Mouse (Mus musculus) kidney, embryonic 15.5 days (tissue): ENCODE measurements around the gene Fam186b. TPM values are rescaled to one million over a fixed set of nuclear protein-coding genes. Genes with fewer than 3 reads are reported as not detected.

Source experiments
- ATAC-seq: fragments of 200-750 bp; cut with Nextera tagmentation; replicated peaks from 2 replicates; pipeline ENCODE4 v1.8.0; 2017; ENCODE audit warnings: moderate TSS enrichment; ENCODE audit not compliant: low FRiP score
- H3K27ac ChIP-seq: fragments of 300-500 bp; sonication (generic); 2 replicates; pipeline ENCODE4 v1.5.1; 2015; ENCODE audit warnings: mild to moderate bottlenecking, inconsistent platforms
- H3K27me3 ChIP-seq: fragments of 300-500 bp; sonication (generic); 2 replicates; pipeline ENCODE4 v1.6.1; 2015; ENCODE audit warnings: inconsistent platforms
- H3K36me3 ChIP-seq: fragments of 300-500 bp; sonication (generic); 2 replicates; pipeline ENCODE4 v1.6.1; 2015; ENCODE audit warnings: inconsistent platforms
- H3K4me1 ChIP-seq: fragments of 300-500 bp; sonication (generic); 2 replicates; pipeline ENCODE4 v1.6.1; 2015; ENCODE audit warnings: inconsistent platforms
- H3K4me2 ChIP-seq: fragments of 300-500 bp; sonication (generic); 2 replicates; pipeline ENCODE4 v1.6.1; 2015; ENCODE audit warnings: moderate library complexity, mild to moderate bottlenecking, inconsistent platforms
- H3K4me3 ChIP-seq: fragments of 300-500 bp; sonication (generic); replicated peaks from 2 replicates; pipeline ENCODE4 v1.5.1; 2015; ENCODE audit warnings: mild to moderate bottlenecking, inconsistent platforms
- H3K9ac ChIP-seq: fragments of 300-500 bp; sonication (generic); 2 replicates; pipeline ENCODE4 v1.6.1; 2015; ENCODE audit warnings: mild to moderate bottlenecking, inconsistent platforms
- H3K9me3 ChIP-seq: fragments of 300-500 bp; sonication (generic); replicated peaks from 2 replicates; pipeline ENCODE4 v1.6.1; 2016; ENCODE audit warnings: inconsistent platforms
- whole genome bisulfite sequencing: fragments of 180-500 bp; shearing (Covaris S2); methylation state at CpG from one replicate; pipeline ENCODE4 v1.1.7; 2015; ENCODE audit warnings: mixed read lengths; 5-methylcytosine and 5-hydroxymethylcytosine counted together
- polyA plus RNA-seq: library from polyadenylated mRNA; unstranded; fragments of >200 nt; fragmentation: Nextera tagmentation; extraction: Ambion mirVana; gene quantifications from 2 replicates; pipeline ENCODE4 v1.2.1, GENCODE M21; 2015

The Fam186b gene
- polyA plus RNA-seq, result 0.21 and 0.43 TPM in 2 replicates

- ATAC-seq, result peak; percentile 59
- Histone ChIP-seq H3K27me3 (no peaks in the 10 kb centered on the region), H3K36me3 (0 out of 2 replicates have a peak, but pooled peaks cover 6% of the 10 kb centered on the region), H3K9me3 (no peaks in the 10 kb centered on the region), H3K27ac (peak within 1 kb of the TSS; percentile 91), H3K4me3 (peak within 1 kb of the TSS; percentile 65), H3K4me2 (peak within 1 kb of the TSS; percentile 65), H3K4me1 (peaks cover 20% of the 10 kb centered on the region), H3K9ac (peak within 1 kb of the TSS; percentile 71)
- 1% methylated on average over 12 of the region's 17 CpGs for WGBS
These were observed at the start of gene Fam186b for GRCm38 (mm10) chr15:99295484-99295981. Gene Fam186b, minus strand, starts transcription at chr15:99295888.

- Histone ChIP-seq H3K4me1 (peaks cover 72% of the 10 kb centered on the region), H3K27ac (0 out of 2 replicates have a peak overlapping the region, but pooled peaks have one; percentile 75), H3K36me3 (no peaks in the 10 kb centered on the region), H3K4me3 (no peak overlapping the region), H3K4me2 (no peak overlapping the region), H3K9ac (no peak overlapping the region), H3K27me3 (no peaks in the 10 kb centered on the region), H3K9me3 (no peaks in the 10 kb centered on the region)
- 0 out of 2 replicates have a peak, but pooled peaks have one; percentile 23 for ATAC-seq
- 63% methylated on average over 4 of the region's 4 CpGs for WGBS
These were observed 49.3 kb upstream of the Fam186b start for GRCm38 (mm10) chr15:99344961-99345360.

GRCm38 (mm10) chr15:99344148-99344870, 48.6 kb upstream of the Fam186b start:
- no peak for ATAC-seq
- Histone ChIP-seq H3K4me1 (peaks cover 72% of the 10 kb centered on the region), H3K27me3 (no peaks in the 10 kb centered on the region), H3K27ac (peak overlapping the region; percentile 75), H3K9me3 (no peaks in the 10 kb centered on the region), H3K9ac (no peak overlapping the region), H3K4me3 (no peak overlapping the region), H3K4me2 (no peak overlapping the region), H3K36me3 (no peaks in the 10 kb centered on the region)
- 56% methylated on average over 8 of the region's 8 CpGs for WGBS

GRCm38 (mm10) chr15:99343414-99344147, 47.9 kb upstream of the Fam186b start:
- peak; percentile 70; the same call in 1 of the 2 replicates for ATAC-seq
- H3K4me1 ChIP-seq, result peaks cover 79% of the 10 kb centered on the region
- no peak overlapping the region for H3K4me2 ChIP-seq
- no peaks in the 10 kb centered on the region for H3K9me3 ChIP-seq
- peak overlapping the region; percentile 75 for H3K27ac ChIP-seq
- H3K36me3 ChIP-seq, result no peaks in the 10 kb centered on the region
- H3K9ac ChIP-seq, result no peak overlapping the region
- no peaks in the 10 kb centered on the region for H3K27me3 ChIP-seq
- WGBS, result 30% methylated on average over 5 of the region's 5 CpGs
- no peak overlapping the region for H3K4me3 ChIP-seq

- Histone ChIP-seq H3K9me3 (no peaks in the 10 kb centered on the region), H3K4me3 (no peak overlapping the region), H3K9ac (no peak overlapping the region), H3K4me2 (no peak overlapping the region), H3K27ac (peak overlapping the region; percentile 75), H3K4me1 (peaks cover 79% of the 10 kb centered on the region), H3K27me3 (no peaks in the 10 kb centered on the region), H3K36me3 (peaks cover 2% of the 10 kb centered on the region; the same call in 1 of the 2 replicates)
- ATAC-seq, result no peak
- WGBS, result 41% methylated on average over 9 of the region's 9 CpGs
These were observed 46.7 kb upstream of the Fam186b start for GRCm38 (mm10) chr15:99342194-99342981.

GRCm38 (mm10) chr15:99341102-99341501, 45.4 kb upstream of the Fam186b start:
- H3K4me2 ChIP-seq, result no peak overlapping the region

GRCm38 (mm10) chr15:99339669-99340068, 44.0 kb upstream of the Fam186b start:
- no peaks in the 10 kb centered on the region for H3K9me3 ChIP-seq
- no peak overlapping the region for H3K4me3 ChIP-seq
- H3K4me1 ChIP-seq, result peaks cover 93% of the 10 kb centered on the region
- no peaks in the 10 kb centered on the region for H3K27me3 ChIP-seq
- no peak overlapping the region for H3K9ac ChIP-seq
- H3K4me2 ChIP-seq, result no peak overlapping the region
- no peak for ATAC-seq
- peaks cover 2% of the 10 kb centered on the region; the same call in 1 of the 2 replicates for H3K36me3 ChIP-seq
- 42% methylated on average over 6 of the region's 6 CpGs for WGBS
- no peak overlapping the region for H3K27ac ChIP-seq

More at GRCm38 (mm10) chr15:99341102-99341501, 45.4 kb upstream of the Fam186b start:
- no peaks in the 10 kb centered on the region for H3K27me3 ChIP-seq
- H3K27ac ChIP-seq, result peak overlapping the region; percentile 59
- 79% methylated on average over 3 of the region's 3 CpGs for WGBS
- no peak for ATAC-seq
- H3K36me3 ChIP-seq, result peaks cover 2% of the 10 kb centered on the region; the same call in 1 of the 2 replicates
- no peak overlapping the region for H3K9ac ChIP-seq
- no peak overlapping the region for H3K4me3 ChIP-seq
- no peaks in the 10 kb centered on the region for H3K9me3 ChIP-seq
- H3K4me1 ChIP-seq, result peaks cover 92% of the 10 kb centered on the region

GRCm38 (mm10) chr15:99338916-99339315, 43.2 kb upstream of the Fam186b start:
- Histone ChIP-seq H3K9me3 (no peaks in the 10 kb centered on the region), H3K4me3 (no peak overlapping the region), H3K27me3 (no peaks in the 10 kb centered on the region), H3K4me2 (no peak overlapping the region), H3K9ac (no peak overlapping the region), H3K36me3 (peaks cover 2% of the 10 kb centered on the region; the same call in 1 of the 2 replicates), H3K4me1 (peaks cover 93% of the 10 kb centered on the region), H3K27ac (no peak overlapping the region)
- no peak for ATAC-seq
- 73% methylated on average over 2 of the region's 2 CpGs for WGBS

- ATAC-seq, result no peak
- Histone ChIP-seq H3K27ac (peak overlapping the region; percentile 14), H3K27me3 (no peaks in the 10 kb centered on the region), H3K4me2 (no peak overlapping the region), H3K4me3 (no peak overlapping the region), H3K9me3 (no peaks in the 10 kb centered on the region), H3K36me3 (peaks cover 11% of the 10 kb centered on the region), H3K4me1 (peaks cover 93% of the 10 kb centered on the region), H3K9ac (no peak overlapping the region)
- WGBS, result 74% methylated on average over 8 of the region's 8 CpGs
These were observed 40.2 kb upstream of the Fam186b start for GRCm38 (mm10) chr15:99335801-99336320.

- Histone ChIP-seq H3K9me3 (no peaks in the 10 kb centered on the region), H3K4me1 (peaks cover 88% of the 10 kb centered on the region), H3K36me3 (peaks cover 16% of the 10 kb centered on the region), H3K9ac (no peak overlapping the region), H3K27me3 (no peaks in the 10 kb centered on the region), H3K27ac (peak overlapping the region; percentile 96), H3K4me2 (no peak overlapping the region), H3K4me3 (no peak overlapping the region)
- no peak for ATAC-seq
- 50% methylated on average over 6 of the region's 6 CpGs for WGBS
These were observed 38.8 kb upstream of the Fam186b start for GRCm38 (mm10) chr15:99334500-99334899.

GRCm38 (mm10) chr15:99333676-99334065, 38.0 kb upstream of the Fam186b start:
- peaks cover 86% of the 10 kb centered on the region for H3K4me1 ChIP-seq
- peaks cover 24% of the 10 kb centered on the region for H3K36me3 ChIP-seq
- peak overlapping the region; percentile 32 for H3K4me2 ChIP-seq
- peak overlapping the region; percentile 96 for H3K27ac ChIP-seq
- H3K9ac ChIP-seq, result peak overlapping the region; percentile 15; the same call in 1 of the 2 replicates
- WGBS, result 76% methylated on average over 3 of the region's 3 CpGs
- H3K27me3 ChIP-seq, result no peaks in the 10 kb centered on the region
- no peaks in the 10 kb centered on the region for H3K9me3 ChIP-seq
- ATAC-seq, result peak; percentile 43; the same call in 1 of the 2 replicates
- no peak overlapping the region for H3K4me3 ChIP-seq
